Mouse (Mus musculus): ENCODE results near the gene Tulp4. TPM values are rescaled to one million over a fixed set of nuclear protein-coding genes. Genes with fewer than 3 reads are reported as not detected.

Gene Tulp4
- polyA plus RNA-seq, 1 experiment = 59.4 TPM

DNA sequence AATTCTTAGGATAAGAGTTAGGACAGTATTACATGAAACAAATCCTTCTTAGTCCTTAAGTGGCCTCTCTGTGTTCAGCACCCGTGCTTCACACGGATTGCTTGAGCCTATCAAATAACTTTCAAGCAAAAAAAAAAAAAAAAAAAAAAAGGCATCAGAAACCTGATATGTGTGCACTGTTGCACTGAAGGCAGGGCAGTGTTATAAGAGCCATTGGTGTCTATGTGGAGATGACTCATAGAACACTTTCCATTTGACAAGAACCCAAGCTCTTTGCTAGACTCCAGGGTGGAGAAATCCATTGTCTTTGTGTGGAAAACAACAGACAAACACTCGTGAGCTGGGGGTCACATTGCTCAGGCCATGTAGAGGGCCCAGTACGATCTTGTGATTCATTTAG lies 58.7 kb downstream of the Tulp4 start:
- Histone ChIP-seq H3K9ac (ENCODE audit: low read depth, poor library complexity, severe bottlenecking) (no peak overlapping the region), H3K36me3 (ENCODE audit: control insufficient read depth, insufficient read depth, low read length, poor library complexity, severe bottlenecking) (no peaks in the 10 kb centered on the region), H3K27ac (ENCODE audit: insufficient read depth, low read length) (no peak overlapping the region), H3K4me1 (ENCODE audit: control insufficient read depth, insufficient read depth, low read length) (no peaks in the 10 kb centered on the region), H3K9me3 (replicated peaks; ENCODE audit: control insufficient read depth, insufficient read depth, low read length, poor library complexity, severe bottlenecking) (no peaks in the 10 kb centered on the region), H3K4me3 (ENCODE audit: low read depth, low read length) (no peak overlapping the region), H3K27me3 (ENCODE audit: control insufficient read depth, insufficient read depth, low read length, poor library complexity, severe bottlenecking) (no peaks in the 10 kb centered on the region)
- TF ChIP-seq POLR2A (IDR thresholded peaks at IDR 0.05; ENCODE audit: insufficient read depth, low read length) (no peak), EP300 (IDR thresholded peaks at IDR 0.05; ENCODE audit: insufficient read depth, low read depth, low read length) (no peak), CTCF (IDR thresholded peaks at IDR 0.05; ENCODE audit: low read depth, low read length) (no peak)

DNA sequence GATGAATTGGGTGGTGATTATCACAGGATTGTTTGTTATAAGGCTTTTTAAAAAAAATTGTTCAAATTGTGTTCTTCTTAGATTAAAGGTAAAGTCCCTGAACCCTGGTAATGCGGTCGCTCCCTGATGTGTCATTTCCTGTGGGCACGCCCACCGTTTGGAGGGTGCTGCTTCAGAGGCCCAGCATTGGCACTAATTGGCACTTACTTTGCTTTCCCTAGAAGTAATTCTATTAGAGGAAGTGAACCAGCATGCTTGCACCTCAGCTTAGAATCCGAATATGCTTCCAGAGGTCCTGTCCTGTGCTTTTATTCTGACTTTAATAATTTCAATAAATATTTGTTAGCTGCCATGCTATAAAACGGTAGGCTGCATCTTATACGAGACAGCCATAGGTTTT lies 66.2 kb downstream of the Tulp4 start:
- H3K4me3 ChIP-seq (ENCODE audit: low read depth, low read length) = no peak overlapping the region
- H3K4me1 ChIP-seq (ENCODE audit: control insufficient read depth, insufficient read depth, low read length) = no peaks in the 10 kb centered on the region
- H3K27ac ChIP-seq (ENCODE audit: insufficient read depth, low read length) = no peak overlapping the region
- H3K9me3 ChIP-seq (replicated peaks; ENCODE audit: control insufficient read depth, insufficient read depth, low read length, poor library complexity, severe bottlenecking) = peaks cover 8% of the 10 kb centered on the region
- H3K27me3 ChIP-seq (ENCODE audit: control insufficient read depth, insufficient read depth, low read length, poor library complexity, severe bottlenecking) = no peaks in the 10 kb centered on the region
- no peak overlapping the region for H3K9ac ChIP-seq (ENCODE audit: low read depth, poor library complexity, severe bottlenecking)
- no peaks in the 10 kb centered on the region for H3K36me3 ChIP-seq (ENCODE audit: control insufficient read depth, insufficient read depth, low read length, poor library complexity, severe bottlenecking)
- TF ChIP-seq EP300 (IDR thresholded peaks at IDR 0.05; ENCODE audit: insufficient read depth, low read depth, low read length) = no peak
- no peak for TF ChIP-seq POLR2A (IDR thresholded peaks at IDR 0.05; ENCODE audit: insufficient read depth, low read length)
- no peak for TF ChIP-seq CTCF (IDR thresholded peaks at IDR 0.05; ENCODE audit: low read depth, low read length)

DNA sequence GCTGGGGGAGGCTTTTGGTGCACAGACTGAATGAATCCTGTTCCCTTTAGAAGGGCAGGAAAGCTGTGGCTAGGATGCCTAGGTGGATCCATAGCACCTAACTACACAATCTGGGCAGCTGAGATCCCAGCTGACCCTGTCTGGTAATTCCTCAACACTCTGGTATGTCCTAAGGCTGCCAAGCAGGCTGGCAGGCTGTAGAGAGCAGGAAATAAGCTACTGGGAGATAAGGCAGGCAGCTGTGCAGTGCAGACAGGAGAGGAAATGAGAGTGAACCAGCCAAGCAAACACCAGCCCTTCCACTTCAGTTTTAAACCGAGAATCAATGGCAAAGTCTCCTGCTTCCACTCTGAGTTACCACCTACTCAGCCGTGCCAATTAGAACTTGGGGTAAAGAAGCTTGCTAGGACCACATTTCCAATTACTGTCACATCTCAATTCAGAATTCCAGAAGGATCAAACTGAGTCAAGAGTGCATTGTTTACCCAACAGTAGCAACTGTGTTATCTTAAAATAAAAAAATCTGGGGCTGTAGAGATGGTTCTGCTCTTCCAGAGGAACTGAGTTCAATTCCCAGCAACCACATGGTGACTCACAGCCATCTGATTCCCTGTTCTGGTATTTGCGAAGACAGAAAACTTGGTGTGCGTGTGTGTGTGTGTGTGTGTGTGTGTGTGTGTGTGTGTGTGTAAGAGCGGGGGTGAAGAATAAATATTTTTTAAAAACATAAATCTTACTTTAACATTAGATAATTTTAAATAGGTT lies 66.9 kb downstream of the Tulp4 start:
- Histone ChIP-seq H3K4me3 (ENCODE audit: low read depth, low read length) (no peak overlapping the region), H3K4me1 (ENCODE audit: control insufficient read depth, insufficient read depth, low read length) (no peaks in the 10 kb centered on the region), H3K9me3 (replicated peaks; ENCODE audit: control insufficient read depth, insufficient read depth, low read length, poor library complexity, severe bottlenecking) (peaks cover 8% of the 10 kb centered on the region), H3K27me3 (ENCODE audit: control insufficient read depth, insufficient read depth, low read length, poor library complexity, severe bottlenecking) (no peaks in the 10 kb centered on the region), H3K36me3 (ENCODE audit: control insufficient read depth, insufficient read depth, low read length, poor library complexity, severe bottlenecking) (no peaks in the 10 kb centered on the region), H3K27ac (ENCODE audit: insufficient read depth, low read length) (no peak overlapping the region), H3K9ac (ENCODE audit: low read depth, poor library complexity, severe bottlenecking) (no peak overlapping the region)
- no peak for TF ChIP-seq CTCF (IDR thresholded peaks at IDR 0.05; ENCODE audit: low read depth, low read length)
- no peak for TF ChIP-seq POLR2A (IDR thresholded peaks at IDR 0.05; ENCODE audit: insufficient read depth, low read length)

DNA sequence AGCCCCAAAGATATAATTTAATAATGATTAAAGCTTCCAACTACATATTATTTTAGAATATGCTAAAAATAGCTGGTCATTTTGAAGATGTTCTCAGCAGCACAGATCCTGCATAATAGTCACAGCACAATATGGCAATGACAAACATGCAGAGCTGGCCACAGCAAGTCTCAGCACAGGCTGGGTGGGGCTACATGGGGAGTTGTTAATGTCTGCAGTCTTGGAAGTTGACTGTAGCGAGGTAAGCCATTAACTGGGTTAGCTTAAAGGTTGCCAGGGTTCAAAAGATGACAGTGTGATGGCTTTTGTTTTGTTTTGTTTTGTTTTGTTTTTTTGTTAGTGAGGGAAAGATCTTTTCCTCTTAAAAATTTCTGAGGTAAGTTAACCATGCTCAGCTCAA lies 68.3 kb downstream of the Tulp4 start:
- Histone ChIP-seq H3K4me1 (ENCODE audit: control insufficient read depth, insufficient read depth, low read length) (no peaks in the 10 kb centered on the region), H3K36me3 (ENCODE audit: control insufficient read depth, insufficient read depth, low read length, poor library complexity, severe bottlenecking) (no peaks in the 10 kb centered on the region), H3K9ac (ENCODE audit: low read depth, poor library complexity, severe bottlenecking) (no peak overlapping the region), H3K27me3 (ENCODE audit: control insufficient read depth, insufficient read depth, low read length, poor library complexity, severe bottlenecking) (no peaks in the 10 kb centered on the region), H3K4me3 (ENCODE audit: low read depth, low read length) (no peak overlapping the region), H3K27ac (ENCODE audit: insufficient read depth, low read length) (no peak overlapping the region), H3K9me3 (replicated peaks; ENCODE audit: control insufficient read depth, insufficient read depth, low read length, poor library complexity, severe bottlenecking) (peaks cover 8% of the 10 kb centered on the region)
- no peak for TF ChIP-seq POLR2A (IDR thresholded peaks at IDR 0.05; ENCODE audit: insufficient read depth, low read length)
- no peak for TF ChIP-seq CTCF (IDR thresholded peaks at IDR 0.05; ENCODE audit: low read depth, low read length)
- no peak for TF ChIP-seq EP300 (IDR thresholded peaks at IDR 0.05; ENCODE audit: insufficient read depth, low read depth, low read length)

DNA sequence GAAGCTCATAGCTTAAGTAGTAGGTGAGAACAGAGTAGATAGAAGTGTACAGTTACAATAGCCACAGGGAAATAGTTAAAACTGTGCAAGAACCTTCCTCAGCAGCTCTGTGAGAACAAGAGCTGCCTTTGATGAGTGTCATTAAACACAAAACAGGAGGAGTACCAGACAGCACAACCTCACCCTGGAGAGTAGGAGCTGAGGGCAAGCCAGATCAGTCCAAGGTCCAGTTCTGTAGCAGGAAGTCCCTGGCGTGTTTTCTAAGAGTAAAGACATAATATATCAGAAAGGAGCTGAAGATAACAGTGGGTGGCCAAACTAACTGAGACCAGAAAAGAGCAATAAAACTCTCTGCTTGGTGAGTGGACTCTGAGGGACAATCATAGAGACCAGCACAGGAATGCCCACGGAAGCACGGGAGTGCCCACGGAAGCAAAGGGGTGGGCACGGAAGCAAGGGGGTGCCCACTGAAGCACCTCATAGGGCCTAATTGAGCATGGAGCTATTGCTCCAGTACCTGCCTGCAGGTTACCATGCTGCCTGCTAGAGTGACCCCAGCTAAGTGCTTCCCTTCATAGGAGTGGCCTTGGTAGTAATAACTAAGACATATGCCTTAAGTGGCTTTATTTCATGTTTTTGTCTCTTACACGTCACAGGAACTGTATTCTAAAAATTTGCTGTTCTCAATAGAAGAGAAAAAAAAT lies 72.5 kb downstream of the Tulp4 start:
- no peak overlapping the region for H3K4me3 ChIP-seq (ENCODE audit: low read depth, low read length)
- H3K4me1 ChIP-seq (ENCODE audit: control insufficient read depth, insufficient read depth, low read length) = no peaks in the 10 kb centered on the region
- H3K9ac ChIP-seq (ENCODE audit: low read depth, poor library complexity, severe bottlenecking) = no peak overlapping the region
- H3K36me3 ChIP-seq (ENCODE audit: control insufficient read depth, insufficient read depth, low read length, poor library complexity, severe bottlenecking) = no peaks in the 10 kb centered on the region
- peaks cover 8% of the 10 kb centered on the region for H3K9me3 ChIP-seq (replicated peaks; ENCODE audit: control insufficient read depth, insufficient read depth, low read length, poor library complexity, severe bottlenecking)
- H3K27me3 ChIP-seq (ENCODE audit: control insufficient read depth, insufficient read depth, low read length, poor library complexity, severe bottlenecking) = no peaks in the 10 kb centered on the region
- no peak overlapping the region for H3K27ac ChIP-seq (ENCODE audit: insufficient read depth, low read length)
- TF ChIP-seq EP300 (IDR thresholded peaks at IDR 0.05; ENCODE audit: insufficient read depth, low read depth, low read length) (no peak), CTCF (IDR thresholded peaks at IDR 0.05; ENCODE audit: low read depth, low read length) (no peak), POLR2A (IDR thresholded peaks at IDR 0.05; ENCODE audit: insufficient read depth, low read length) (no peak)

DNA sequence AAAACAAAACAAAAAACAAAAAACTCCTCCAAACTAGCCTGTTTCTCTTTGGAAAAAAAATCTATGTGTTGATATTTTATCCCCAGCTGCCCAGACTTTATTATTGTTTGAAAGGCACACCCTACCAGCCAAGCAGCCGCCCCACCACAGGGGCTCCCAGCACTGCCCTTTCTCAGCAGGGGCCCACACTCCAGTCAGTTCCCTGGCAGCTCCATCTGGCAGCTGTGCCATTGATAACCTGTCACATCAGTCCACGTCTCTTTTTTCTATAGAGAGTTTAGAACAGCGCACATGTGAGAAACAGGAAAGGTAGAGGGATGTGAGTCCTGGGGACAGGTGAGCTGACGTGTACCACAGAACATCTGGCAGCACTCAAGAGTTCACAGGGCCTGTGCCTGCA lies 73.2 kb downstream of the Tulp4 start:
- TF ChIP-seq EP300 (IDR thresholded peaks at IDR 0.05; ENCODE audit: insufficient read depth, low read depth, low read length) (no peak), CTCF (IDR thresholded peaks at IDR 0.05; ENCODE audit: low read depth, low read length) (no peak), POLR2A (IDR thresholded peaks at IDR 0.05; ENCODE audit: insufficient read depth, low read length) (no peak)
- no peaks in the 10 kb centered on the region for H3K36me3 ChIP-seq (ENCODE audit: control insufficient read depth, insufficient read depth, low read length, poor library complexity, severe bottlenecking)

More for the DNA sequence above, 73.2 kb downstream of the Tulp4 start:
- Histone ChIP-seq H3K27ac (ENCODE audit: insufficient read depth, low read length) (no peak overlapping the region), H3K4me1 (ENCODE audit: control insufficient read depth, insufficient read depth, low read length) (no peaks in the 10 kb centered on the region), H3K9ac (ENCODE audit: low read depth, poor library complexity, severe bottlenecking) (no peak overlapping the region), H3K4me3 (ENCODE audit: low read depth, low read length) (no peak overlapping the region), H3K27me3 (ENCODE audit: control insufficient read depth, insufficient read depth, low read length, poor library complexity, severe bottlenecking) (no peaks in the 10 kb centered on the region), H3K9me3 (replicated peaks; ENCODE audit: control insufficient read depth, insufficient read depth, low read length, poor library complexity, severe bottlenecking) (peaks cover 8% of the 10 kb centered on the region)
